Mouse (Mus musculus): ENCODE measurements around the gene Mpp3. TPM values are rescaled to one million over a fixed set of nuclear protein-coding genes. Genes with fewer than 3 reads are reported as not detected.

Mpp3 gene
- polyA plus RNA-seq, 1 experiment from 2014 or later = 3.2 TPM

GRCm38 (mm10) chr11:101952541-101953341 is 75.5 kb downstream of the Mpp3 start:
- H3K9ac ChIP-seq (ENCODE audit: low read depth, low read length) = no peak overlapping the region
- 0 out of 2 replicates have a peak overlapping the region, but pooled peaks have one; percentile 54 for H3K27ac ChIP-seq (ENCODE audit: low read depth, low read length)
- H3K4me3 ChIP-seq (ENCODE audit: low read depth, low read length) = 0 out of 2 replicates have a peak overlapping the region, but pooled peaks have one; percentile 10
- ATAC-seq (replicated peaks; ENCODE audit: low FRiP score) = peak; percentile 60
- no peak for DNase-seq (ENCODE audit: low spot score)
- peak overlapping the region; percentile 57 for H3K4me2 ChIP-seq
- no peaks in the 10 kb centered on the region for H3K36me3 ChIP-seq (ENCODE audit: control insufficient read depth, insufficient read depth, low read length)
- H3K27me3 ChIP-seq (replicated peaks; ENCODE audit: control insufficient read depth, insufficient read depth, low read length) = peaks cover 12% of the 10 kb centered on the region
- WGBS = 14% methylated on average over 24 of the region's 24 CpGs
- H3K9me3 ChIP-seq (ENCODE audit: control insufficient read depth, low read length) = no peaks in the 10 kb centered on the region
- peaks cover 14% of the 10 kb centered on the region for H3K4me1 ChIP-seq (replicated peaks; ENCODE audit: control insufficient read depth, insufficient read depth, low read length)

GRCm38 (mm10) chr11:101950021-101950420 is 78.2 kb downstream of the Mpp3 start:
- peaks cover 11% of the 10 kb centered on the region for H3K27me3 ChIP-seq (replicated peaks; ENCODE audit: control insufficient read depth, insufficient read depth, low read length)
- no peak for ATAC-seq (replicated peaks; ENCODE audit: low FRiP score)
- H3K9ac ChIP-seq (ENCODE audit: low read depth, low read length) = no peak overlapping the region
- WGBS = 79% methylated on average over 5 of the region's 5 CpGs
- no peak for DNase-seq (ENCODE audit: low spot score)
- no peak overlapping the region for H3K27ac ChIP-seq (ENCODE audit: low read depth, low read length)
- H3K4me2 ChIP-seq = no peak overlapping the region
- H3K9me3 ChIP-seq (ENCODE audit: control insufficient read depth, low read length) = no peaks in the 10 kb centered on the region
- H3K36me3 ChIP-seq (ENCODE audit: control insufficient read depth, insufficient read depth, low read length) = no peaks in the 10 kb centered on the region
- peaks cover 14% of the 10 kb centered on the region for H3K4me1 ChIP-seq (replicated peaks; ENCODE audit: control insufficient read depth, insufficient read depth, low read length)
- H3K4me3 ChIP-seq (ENCODE audit: low read depth, low read length) = no peak overlapping the region

Other genes with a start within 250 kb of the Mpp3 start
- 3.3 and 3.9 TPM in 2 replicates for gene Etv4, start 243.1 kb downstream of the Mpp3 start, polyA plus RNA-seq (2014; fragmentation: Nextera tagmentation; extraction: Ambion mirVana)
- 2.8 and 3.6 TPM in 2 replicates for gene Meox1, start 134.1 kb downstream of the Mpp3 start, polyA plus RNA-seq (2014; fragmentation: Nextera tagmentation; extraction: Ambion mirVana)
- gene Sost, start 61.4 kb downstream of the Mpp3 start, polyA plus RNA-seq (2014; fragmentation: Nextera tagmentation; extraction: Ambion mirVana) = not detected in 2 replicates
- gene Cfap97d1, start 44.2 kb downstream of the Mpp3 start, polyA plus RNA-seq (2014; fragmentation: Nextera tagmentation; extraction: Ambion mirVana) = not detected in 2 replicates
- 20.5 and 21.2 TPM in 2 replicates for gene Dusp3, start 41.4 kb downstream of the Mpp3 start, polyA plus RNA-seq (2014; fragmentation: Nextera tagmentation; extraction: Ambion mirVana)
- 0.27 and 0.66 TPM in 2 replicates for gene Cd300lg, start 13.0 kb upstream of the Mpp3 start, polyA plus RNA-seq (2014; fragmentation: Nextera tagmentation; extraction: Ambion mirVana)
- gene Mpp2, start 60.1 kb upstream of the Mpp3 start, polyA plus RNA-seq (2014; fragmentation: Nextera tagmentation; extraction: Ambion mirVana) = 12.1 and 12.8 TPM in 2 replicates
- not detected in 2 replicates for gene Ppy, start 72.9 kb upstream of the Mpp3 start, polyA plus RNA-seq (2014; fragmentation: Nextera tagmentation; extraction: Ambion mirVana)
- 1.0 and 2.4 TPM in 2 replicates for gene Pyy, start 79.4 kb upstream of the Mpp3 start, polyA plus RNA-seq (2014; fragmentation: Nextera tagmentation; extraction: Ambion mirVana)
- 4.9 and 5.1 TPM in 2 replicates for gene Nags, start 117.1 kb upstream of the Mpp3 start, polyA plus RNA-seq (2014; fragmentation: Nextera tagmentation; extraction: Ambion mirVana)
- gene Tmem101, start 127.9 kb upstream of the Mpp3 start, polyA plus RNA-seq (2014; fragmentation: Nextera tagmentation; extraction: Ambion mirVana) = 25.7 and 26.0 TPM in 2 replicates
- 80.1 and 83.2 TPM in 2 replicates for gene Lsm12, start 156.8 kb upstream of the Mpp3 start, polyA plus RNA-seq (2014; fragmentation: Nextera tagmentation; extraction: Ambion mirVana)
- gene G6pc3, start 161.2 kb upstream of the Mpp3 start, polyA plus RNA-seq (2014; fragmentation: Nextera tagmentation; extraction: Ambion mirVana) = 38.8 and 39.5 TPM in 2 replicates
- 23.8 and 26.0 TPM in 2 replicates for gene Hdac5, start 201.7 kb upstream of the Mpp3 start, polyA plus RNA-seq (2014; fragmentation: Nextera tagmentation; extraction: Ambion mirVana)
- 28.2 and 29.4 TPM in 2 replicates for gene BC030867, start 220.4 kb upstream of the Mpp3 start, polyA plus RNA-seq (2014; fragmentation: Nextera tagmentation; extraction: Ambion mirVana)
- gene Asb16, start 240.3 kb upstream of the Mpp3 start, polyA plus RNA-seq (2014; fragmentation: Nextera tagmentation; extraction: Ambion mirVana) = 0.05 and 0.12 TPM in 2 replicates

Data from liver, embryonic 11.5 days (tissue).